Mouse (Mus musculus) thymus, postnatal 10 days (tissue): ENCODE results near the gene Hey2.
A peak's percentile ranks its signal among the peaks of the same experiment; 100 is the strongest.

Source experiments
- DNase-seq, 2 experiments: peaks; one replicate each; pipeline ENCODE4 v3.0.0; 2021; ENCODE audit warnings: low spot score in 2 of 2

Hey2 gene

DNA sequence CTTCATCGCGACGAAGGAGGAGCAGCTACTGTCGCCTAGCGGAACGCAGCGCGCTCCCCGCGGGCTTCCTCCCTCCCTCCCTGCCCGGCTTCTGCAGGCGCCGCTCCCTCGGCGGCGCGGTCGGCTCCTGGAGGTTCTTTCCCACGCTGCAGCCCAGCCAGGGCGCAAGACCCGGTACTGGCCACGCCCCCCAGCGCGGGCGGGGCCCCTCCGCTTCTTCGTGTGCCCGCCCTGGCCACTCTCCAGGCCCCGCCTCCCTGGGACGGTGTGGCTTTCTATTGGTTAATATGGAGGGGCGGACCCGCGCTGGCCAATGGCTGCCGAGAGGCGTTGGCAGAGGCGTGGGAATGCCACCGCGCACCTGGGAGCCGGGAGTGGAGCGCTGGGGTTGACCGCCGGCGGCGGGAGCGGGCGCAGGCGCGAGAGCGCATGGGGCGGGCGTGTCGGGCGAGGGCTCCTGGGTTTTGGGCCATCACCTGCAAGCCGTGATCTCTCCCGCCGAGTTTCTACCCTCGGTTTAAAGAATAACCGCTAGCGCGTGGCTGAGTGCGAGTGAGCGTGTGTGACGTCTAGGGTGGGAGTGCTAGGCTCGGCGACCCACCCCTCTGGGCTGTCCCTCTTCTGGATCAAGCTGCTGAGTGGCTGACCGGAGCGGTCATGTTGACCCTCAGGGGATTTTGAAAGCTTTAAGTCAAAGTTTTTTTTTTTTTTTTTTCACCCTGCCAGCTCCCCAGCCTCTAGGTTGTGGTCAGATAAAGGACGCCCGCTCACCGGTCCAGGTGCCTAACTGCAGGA, at the start of gene Hey2:
Gene Hey2 (minus strand): TSS at position 159 of the 795 bp plus-strand sequence.
- peak; percentile 90 for DNase-seq

DNA sequence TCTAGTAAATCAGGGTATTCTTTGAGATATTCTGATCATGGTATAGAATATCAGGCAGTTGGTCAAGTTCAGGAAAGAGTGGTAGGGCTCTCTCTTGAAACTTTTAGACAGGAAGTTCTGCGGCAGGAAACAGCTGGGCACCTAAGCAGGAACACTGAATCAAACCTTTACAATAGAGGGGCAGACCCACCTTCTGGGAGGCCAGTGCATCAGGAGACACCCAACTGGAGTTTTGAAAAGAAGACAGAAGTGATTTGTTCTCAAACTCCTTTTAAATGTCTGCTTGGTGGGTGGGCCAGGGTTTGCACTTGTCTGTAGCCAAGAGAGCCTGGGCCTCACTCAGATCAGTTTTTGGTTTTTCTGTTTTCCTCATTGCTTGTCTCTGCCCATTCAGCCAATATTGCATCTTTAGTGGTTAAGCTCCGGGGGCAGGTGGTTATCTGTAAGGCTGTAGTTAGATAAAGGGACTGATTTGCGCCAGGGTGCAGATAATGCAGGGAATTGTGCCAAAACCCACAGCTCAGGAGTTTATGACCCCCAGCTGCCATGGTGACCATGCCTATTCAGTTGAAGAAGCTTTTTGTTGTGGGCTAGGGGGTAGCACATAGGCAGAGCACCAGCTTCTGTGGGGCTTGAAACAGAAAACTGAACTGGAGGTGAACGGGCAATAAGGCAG, 40.6 kb upstream of the Hey2 start:
- no peak for DNase-seq

DNA sequence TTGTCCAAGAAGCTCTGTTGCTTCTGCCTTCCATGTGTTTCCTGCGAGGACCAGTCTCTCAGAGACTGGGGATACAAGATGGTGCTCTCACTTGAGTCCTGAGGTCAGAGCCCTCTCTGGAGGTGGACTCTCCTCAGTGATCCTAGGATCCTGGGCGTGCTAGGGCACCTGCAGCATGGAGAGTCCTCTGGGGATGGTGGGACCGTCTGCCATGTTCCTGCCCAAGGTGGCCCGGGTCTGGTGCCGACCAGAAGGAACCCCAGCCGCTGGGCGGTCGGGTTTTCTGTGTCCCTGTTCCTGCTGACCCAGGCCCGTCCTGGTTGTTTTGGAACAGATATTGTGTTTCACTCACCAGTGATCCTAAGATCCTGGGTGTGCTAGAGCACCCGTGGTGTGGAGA, 38.5 kb upstream of the Hey2 start:
- DNase-seq: no peak

DNA sequence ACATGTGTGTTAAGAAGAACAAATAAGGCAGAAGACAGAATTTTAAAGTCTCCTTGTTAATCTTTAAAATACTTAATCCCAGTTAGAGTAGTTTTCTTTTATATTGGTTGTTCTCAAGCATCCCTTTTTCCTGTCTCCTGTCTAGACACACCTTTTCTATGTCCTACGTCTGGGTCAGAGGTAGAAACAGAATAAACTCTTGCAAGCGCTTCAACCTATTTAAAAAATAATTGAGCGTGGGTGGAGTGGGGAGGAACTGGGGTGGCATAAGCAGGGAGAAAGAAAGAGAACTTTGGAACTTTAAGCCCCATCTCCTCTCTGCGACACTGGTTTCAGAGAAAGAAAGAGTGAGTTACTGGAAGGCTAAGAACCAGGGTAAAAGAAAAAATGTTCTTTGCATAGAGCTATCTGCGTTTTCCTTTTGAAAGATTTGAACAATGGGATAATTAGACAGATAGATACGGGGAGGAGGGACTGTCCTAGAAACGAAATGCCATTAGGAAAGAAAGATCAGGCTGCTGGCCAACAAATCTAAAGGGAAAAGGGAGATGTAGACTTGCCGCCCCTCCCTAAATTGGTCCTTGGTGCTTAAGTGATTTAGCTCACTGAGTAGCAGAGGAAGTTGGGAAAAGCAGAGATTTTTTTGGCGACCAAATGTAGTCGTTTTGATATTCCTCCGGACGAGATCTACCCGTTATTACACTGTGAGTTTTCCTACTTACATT, 2.7 kb upstream of the Hey2 start:
- no peak for DNase-seq

DNA sequence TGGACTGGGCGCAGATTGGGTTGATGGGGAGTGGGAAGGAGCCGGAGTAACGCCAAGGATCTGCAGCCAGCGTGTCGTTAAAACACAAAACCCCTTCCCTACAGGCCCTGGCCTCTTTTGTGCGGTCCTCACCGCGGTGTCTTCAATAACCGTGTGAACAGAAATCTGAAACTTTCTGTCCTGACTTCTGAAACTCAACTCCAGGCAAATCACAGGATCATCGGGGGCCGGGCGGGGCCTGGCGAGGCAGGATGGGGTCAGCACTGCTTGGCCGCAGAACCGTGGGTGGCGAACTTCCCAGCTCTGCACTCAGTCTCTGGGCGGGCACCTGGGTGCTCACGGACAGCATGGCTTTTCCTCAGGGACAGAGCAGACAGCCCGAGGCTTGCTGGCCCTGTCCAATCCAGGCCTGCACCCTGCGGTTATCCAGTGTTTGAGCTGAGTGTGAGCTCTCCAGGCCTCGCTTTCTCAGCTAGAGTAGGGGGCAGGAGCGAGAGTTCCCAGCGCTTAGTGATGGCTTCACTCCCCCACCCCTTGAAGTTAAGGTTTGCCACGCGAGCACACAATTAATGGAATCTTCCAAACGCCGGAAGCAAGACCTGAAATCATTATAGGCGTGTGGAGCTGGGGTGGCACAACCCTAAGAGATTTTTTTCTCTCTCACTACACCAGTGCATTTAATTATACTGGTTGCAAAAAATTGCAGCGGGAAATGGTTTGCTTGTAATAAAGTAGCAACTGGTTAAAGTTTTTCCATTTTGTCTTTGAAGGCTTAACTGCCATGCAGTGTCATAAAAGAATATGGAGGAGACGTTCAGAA, 1.8 kb upstream of the Hey2 start:
- no peak for DNase-seq

DNA sequence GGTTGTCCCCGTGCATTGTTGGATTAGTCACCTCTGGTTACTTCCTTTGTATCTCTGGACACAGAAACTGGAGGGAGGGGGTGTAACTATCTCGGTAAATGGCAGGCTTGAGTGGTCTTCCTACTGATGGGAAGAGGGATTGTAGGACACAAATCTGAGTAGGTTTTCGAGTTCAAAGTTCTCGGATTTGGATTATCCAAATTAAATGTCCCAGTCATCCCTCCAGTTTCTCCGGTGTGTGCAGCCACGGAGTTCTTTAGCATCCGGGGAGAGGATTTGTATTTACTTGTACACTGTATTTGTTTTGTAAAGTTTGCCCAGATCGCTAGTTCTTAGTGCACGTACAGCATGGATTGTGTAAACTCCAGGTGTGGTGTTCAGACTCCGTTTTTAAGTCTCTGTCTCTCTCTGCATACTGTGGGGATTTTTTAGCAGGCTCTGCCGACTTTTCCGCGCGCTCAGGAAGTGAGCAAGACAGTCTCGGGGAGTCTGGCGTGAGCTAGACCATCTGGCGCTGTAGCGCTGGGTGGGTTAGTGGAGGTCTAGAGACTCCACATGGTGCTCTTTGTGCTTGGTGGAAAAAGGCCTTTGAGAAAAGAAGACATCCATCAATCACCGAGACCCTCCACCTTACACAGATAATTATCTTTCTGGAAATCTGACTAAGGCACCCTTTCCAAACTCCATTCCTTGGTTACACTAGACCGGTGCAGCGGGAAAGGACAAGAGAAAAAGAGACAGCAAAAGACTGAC, 1.0 kb upstream of the Hey2 start:
- no peak for DNase-seq

DNA sequence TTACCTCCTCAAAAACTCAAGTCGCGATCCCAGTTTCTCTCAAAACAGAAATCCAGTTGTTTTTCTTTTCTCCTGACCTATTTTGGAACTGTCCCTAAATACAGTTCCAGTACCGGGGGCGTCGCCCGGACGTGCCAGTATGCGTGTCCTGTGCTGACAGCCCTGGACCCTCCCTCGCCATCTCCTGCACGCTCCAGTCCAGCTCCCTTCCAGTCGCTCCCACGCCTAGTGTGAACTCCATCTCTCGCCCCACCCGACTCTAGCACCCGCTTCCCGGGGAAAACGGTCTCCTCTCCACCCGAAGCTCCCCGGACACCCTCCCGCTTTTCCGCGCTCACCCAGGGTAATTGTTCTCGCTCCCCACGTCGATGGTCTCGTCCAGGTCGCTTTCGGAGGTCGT, 373 bp downstream of the Hey2 start:
- DNase-seq: no peak

DNA sequence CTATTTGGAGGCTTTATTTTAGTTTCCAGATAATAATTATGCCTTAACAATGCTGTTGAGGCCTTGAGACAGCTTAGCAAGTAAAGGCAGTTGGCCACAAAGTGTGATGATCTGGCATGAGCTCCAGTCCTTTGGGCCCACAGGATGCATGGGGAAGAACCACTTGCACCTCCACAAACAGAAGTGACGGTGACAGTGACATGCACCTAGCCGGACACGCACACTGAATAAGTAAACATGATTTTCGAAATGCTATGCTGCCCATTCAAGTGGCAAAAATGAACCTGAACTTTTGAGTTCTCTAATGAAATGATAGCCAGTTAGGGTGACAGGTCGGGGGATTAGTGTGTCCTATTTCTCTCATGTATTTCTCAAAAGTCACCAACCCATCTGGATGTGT, 1.8 kb downstream of the Hey2 start:
- no peak for DNase-seq

DNA sequence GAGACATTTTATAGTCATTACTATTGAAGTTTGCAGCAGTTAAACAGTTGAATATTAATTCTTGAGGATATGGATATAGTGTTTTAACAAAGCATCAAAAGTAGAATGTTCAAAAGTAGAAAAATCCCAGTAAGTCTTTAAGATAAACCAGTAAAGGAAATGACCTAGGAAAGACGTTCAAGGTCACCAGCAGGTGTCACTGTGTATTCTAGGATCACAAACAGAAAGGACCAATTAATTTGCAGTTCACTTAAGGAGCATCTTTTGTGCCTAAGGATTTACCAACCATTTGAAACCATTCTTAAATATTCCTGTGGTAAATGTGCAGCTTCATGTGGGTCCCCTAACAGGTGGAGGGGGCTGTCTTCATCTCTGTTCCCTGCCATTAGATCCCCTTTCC, 4.4 kb downstream of the Hey2 start:
- peak in 1 of 2 experiments; percentile 8 for DNase-seq

DNA sequence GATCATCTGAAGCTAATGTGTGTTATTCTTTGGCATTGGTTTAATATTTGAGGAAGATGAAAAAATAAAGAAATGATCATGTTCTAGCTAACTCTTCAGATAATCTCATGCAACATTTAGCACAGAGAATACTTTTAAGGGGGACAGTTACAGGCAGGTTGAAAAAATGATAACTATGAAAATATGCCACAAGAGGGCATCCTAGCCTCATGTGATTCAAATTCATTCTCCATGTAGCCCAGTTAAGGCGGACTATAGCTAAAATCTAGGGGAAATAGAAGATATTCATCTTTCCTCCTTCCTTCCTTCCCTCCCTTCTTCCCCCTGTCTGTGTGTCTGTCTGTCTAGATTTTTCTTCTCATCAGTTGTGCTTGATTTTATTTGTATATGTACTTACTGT, 17.6 kb downstream of the Hey2 start:
- DNase-seq: peak in 1 of 2 experiments; percentile 26

DNA sequence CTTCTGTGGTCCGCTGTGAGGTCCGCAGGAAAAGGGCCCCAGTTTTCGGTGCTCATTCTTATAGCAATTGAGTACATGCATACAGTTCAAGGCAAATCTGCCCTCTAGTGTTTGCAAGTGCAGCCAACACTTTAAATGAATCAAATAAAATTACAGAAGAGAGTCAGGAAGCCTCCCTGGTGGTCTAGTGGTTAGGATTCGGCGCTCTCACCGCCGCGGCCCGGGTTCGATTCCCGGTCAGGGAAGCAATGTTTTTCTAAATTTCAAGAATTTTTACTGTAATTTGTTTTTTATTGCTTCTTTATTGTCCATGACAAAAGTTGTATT, 31.7 kb downstream of the Hey2 start:
- DNase-seq: peak; percentile 45 to 84

DNA sequence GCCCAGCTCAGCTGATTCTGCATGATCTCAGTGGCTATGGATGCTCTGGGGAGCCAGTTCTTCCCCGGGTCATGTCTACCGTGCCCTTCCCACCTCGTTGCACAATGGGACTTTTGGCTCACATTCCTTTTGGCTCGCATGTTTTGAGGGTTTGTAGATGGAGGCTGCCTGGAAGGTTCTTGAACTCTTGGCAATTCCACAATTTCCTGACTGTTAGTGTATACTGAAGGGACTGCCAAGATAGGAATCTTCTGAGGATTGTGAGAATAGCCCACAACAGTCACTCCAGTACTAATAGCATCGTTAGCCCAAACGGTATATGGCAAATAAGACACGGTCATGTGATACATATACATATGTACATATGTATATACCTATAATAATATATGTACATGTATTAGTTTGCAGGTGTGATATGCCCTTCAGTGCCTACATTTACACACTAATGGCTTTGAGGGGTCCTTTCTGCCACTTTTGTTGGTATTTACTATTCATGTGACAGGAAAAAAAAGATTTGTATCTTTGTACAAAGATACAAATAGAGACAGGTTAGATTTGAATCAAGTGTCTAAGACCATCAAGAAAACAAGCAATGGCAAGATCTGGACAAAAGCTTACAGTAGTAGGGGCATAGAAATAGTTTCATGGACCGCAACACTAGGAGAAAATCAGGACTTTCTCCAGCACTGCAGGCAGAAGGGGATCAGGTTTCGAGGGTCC, 32.2 kb downstream of the Hey2 start:
- DNase-seq: no peak

DNA sequence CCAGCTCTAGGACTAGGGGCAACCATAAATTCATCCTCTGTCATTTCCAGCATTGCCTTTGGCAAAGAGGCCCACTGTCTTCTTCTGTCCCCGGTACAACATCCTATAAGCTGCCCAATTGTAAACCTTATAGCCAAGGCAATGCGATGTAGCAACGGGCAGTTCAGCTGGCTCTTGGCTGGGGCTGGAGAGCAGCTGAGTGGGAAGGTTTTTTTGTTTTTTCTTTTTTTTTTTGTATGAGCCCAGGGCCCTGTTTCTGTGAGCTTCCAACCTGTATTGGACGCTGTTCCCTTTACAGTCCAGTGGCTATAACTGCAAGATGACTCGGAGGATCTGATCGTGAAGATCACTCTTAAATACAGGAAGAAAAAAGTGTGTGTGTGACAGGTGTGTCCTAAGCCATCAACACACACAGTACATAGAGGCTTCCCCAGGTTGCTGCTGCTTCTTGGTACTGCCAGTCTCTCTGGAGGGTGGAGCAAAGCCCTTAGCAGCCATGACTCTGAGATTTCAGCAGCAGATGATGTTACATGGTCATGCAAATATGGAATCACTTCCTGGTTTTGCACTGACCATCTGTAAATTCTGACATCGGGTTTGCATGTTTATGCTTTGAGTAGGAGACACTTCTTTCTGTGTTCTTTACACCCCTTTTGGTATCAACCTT, 38.9 kb downstream of the Hey2 start:
- no peak for DNase-seq

DNA sequence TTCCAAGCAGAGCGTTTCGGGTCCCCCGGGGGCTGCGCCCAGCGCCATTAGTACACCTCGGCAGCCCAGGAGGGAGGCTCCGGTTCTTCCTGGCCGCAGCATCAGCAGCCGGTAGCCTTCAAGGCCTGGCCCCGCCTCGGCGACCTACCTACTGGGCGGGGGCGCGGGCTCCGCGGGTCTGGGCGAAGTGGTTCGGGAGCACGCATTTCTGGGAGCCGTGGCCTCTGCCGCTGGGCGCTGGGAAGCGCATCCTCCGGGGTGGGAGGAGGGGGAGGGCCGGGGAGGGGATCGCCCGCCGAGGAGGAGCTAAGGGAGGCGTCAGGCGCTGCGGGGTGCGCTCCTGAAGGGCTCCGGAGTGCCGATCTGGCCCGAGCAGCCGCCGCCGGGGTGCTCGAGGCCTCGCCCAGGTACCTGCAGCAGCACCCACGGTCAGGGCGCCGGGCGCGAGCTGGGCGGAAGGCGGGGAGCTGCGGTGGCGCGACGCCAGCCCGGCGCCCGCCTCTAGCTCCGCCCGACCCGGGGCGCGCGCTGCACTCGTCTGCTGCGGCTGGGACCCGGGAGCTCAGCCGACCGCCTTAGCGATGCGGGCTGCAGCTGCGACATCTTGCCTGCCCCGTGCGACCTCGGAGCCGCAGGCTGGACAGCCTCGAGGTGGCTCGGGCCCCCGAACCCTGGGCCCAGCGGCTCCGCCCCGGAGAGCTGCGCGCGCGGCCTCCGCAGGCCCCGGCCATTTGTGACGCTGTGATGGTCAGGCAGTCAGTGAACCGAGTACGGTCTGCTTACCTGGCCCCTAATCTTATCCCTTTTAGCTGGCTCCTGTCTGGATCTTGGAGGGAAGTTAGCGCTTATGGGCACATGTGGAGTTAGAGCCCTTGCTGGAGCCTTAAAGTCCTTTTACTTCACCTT, 39.7 kb downstream of the Hey2 start, which contains the start of gene Ncoa7:
Gene Ncoa7 (minus strand): TSS at position 646 of the 906 bp plus-strand sequence.
- peak; percentile 61 to 65 for DNase-seq

DNA sequence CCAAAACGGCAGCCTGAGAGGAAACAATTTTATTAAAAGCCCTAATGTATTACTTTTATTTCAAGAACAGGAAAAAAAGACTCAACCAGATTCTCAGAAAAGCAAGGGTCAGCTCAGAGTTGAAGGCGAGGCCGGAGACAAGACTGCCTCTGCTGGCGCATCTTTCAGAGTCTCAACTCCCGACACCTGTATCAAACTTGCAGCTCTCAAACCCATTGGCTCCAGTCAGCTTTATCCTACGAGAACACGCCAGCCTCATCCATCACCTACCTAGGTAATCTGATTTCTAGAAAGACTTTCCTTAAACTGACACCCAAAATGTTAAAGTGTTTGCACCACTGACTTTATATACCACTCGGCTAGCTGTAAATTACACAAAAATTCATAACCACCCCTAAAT, 40.6 kb downstream of the Hey2 start:
- DNase-seq: no peak

DNA sequence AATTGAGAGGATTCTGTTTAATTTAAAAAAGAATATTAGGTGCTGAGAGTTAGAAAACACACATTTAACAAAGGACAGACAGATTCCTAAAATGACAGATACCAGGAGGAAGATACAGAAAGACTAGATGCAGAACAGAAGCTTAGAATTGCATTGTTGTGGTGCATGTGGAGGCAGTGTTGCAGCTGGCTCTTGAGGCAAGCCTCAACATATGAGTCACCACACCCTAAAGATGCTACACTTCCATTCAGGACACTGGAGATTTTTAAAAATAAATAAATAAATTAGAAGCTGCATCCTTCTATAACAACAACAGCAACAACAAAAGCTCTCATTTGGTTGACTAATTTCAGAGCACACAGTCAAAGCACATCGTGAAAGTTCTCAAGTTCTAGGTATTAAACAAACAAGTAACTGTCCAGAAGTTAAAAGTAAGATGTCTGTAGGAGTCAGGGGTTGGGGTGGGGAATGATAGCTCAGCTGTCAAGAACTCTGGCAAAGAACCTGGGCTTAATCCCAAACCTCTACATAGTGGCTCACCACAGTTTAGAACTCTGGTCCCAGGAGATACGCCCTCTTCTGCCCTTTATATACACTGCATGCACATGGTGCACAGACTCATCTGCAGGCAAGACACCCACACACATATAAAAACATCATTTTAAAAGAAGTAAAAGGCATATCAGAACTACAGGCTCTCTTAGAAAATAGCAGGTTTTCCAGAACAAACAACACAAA, 42.7 kb downstream of the Hey2 start:
- DNase-seq: no peak

DNA sequence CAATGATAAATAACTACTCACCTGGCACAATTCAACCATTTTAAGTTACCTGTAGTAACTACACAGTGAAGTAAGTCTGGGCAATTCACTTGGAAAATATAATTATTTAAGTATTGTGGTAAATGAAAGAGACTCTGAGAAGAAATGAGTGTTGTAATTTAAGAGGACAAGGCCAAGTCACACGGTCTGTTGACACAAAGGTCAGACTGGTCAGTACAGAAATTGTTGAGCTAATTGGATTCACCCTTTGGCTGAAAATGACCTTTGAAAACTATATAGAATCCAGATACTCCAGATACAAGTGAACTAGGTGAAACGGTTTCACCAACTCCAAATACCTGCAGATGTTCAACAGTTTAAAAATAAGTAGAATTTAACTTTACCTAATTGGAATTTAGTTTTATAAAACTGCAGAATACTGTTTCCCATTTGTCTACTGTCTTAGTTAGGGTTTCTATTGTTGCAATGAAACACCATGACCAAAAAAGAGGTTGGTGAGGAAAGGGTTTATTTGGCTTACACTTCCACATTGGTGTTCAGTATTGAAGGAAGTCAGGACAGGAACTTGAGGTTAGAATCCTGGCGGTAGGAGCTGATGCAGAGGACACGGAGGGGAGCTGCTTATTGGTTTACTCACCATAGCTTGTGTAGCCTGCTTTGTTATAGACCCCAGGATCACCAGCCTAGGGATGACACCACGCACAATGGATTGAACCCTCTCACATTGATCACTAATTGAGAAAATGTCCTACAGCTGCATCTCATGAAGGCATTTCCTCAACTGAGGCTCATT, 45.9 kb downstream of the Hey2 start:
- no peak for DNase-seq
